Mouse (Mus musculus): Measurements from ENCODE around the gene Taf1d. TPM values are rescaled to one million over a fixed set of nuclear protein-coding genes. Genes with fewer than 3 reads are reported as not detected.
A peak's percentile ranks its signal among the peaks of the same experiment; 100 is the strongest.
"Not testable (repeated sequence)": the region's sequence is repeated elsewhere in the genome, so short reads cannot be mapped to it uniquely, and the experiment has no call there.

The Taf1d gene
- polyA plus RNA-seq, 1 experiment from 2014 or later = 64.0 TPM

DNA sequence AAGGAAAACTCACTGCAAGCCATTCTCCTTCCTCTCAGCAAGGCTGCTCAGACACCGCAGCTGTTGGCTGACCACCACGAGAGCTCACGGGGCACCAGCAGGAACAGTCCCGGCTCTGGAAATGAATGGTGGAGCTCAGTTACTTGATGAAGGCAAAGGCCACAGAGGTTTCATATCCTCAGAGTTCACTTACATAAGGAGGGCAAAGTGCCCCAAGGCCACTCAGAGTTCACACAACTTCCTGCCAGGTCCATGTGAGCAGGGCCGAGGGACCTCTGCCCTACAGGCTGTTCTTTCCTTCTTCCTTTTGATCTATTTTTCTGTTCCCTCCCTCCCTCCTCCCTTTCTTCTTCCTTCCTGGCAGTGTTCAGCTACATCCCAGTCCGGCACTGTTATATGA, 4.6 kb upstream of the Taf1d start:
- Histone ChIP-seq H3K4me1 (replicated peaks; ENCODE audit: control insufficient read depth, insufficient read depth, low read length) (no peaks in the 10 kb centered on the region), H3K9me3 (ENCODE audit: control insufficient read depth, low read length) (no peaks in the 10 kb centered on the region), H3K27me3 (ENCODE audit: control insufficient read depth, insufficient read depth, low read length) (no peaks in the 10 kb centered on the region), H3K9ac (ENCODE audit: low read depth, low read length) (no peak overlapping the region), H3K27ac (ENCODE audit: low read depth, low read length) (no peak overlapping the region), H3K36me3 (ENCODE audit: control insufficient read depth, insufficient read depth, low read length) (no peaks in the 10 kb centered on the region), H3K4me2 (replicated peaks; ENCODE audit: low read depth, low read length) (no peak overlapping the region), H3K4me3 (ENCODE audit: low read depth, low read length) (no peak overlapping the region)
- WGBS = 66% methylated on average over 6 of the region's 6 CpGs
- DNase-seq (ENCODE audit: low spot score) (no peak), ATAC-seq (ENCODE audit: low FRiP score) (no peak)

DNA sequence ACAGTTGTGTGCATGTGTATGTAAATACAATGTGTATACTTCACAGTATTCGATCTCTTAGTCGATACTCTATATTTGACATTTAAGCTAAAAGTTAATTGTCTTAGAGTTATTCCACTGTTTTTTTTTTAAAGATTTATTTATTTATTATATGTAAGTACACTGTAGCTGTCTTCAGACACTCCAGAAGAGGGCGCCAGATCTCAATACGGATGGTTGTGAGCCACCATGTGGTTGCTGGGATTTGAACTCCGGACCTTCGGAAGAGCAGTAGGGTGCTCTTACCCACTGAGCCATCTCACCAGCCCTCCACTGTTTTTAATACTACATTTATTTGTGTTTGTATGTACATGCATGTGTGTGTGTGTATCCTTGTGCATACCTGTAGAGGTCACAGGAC, 4.0 kb upstream of the Taf1d start:
- H3K4me3 ChIP-seq (ENCODE audit: low read depth, low read length); H3K27me3 ChIP-seq (ENCODE audit: control insufficient read depth, insufficient read depth, low read length); H3K9ac ChIP-seq (ENCODE audit: low read depth, low read length); H3K9me3 ChIP-seq (ENCODE audit: control insufficient read depth, low read length); DNase-seq (ENCODE audit: low spot score); H3K4me1 ChIP-seq (replicated peaks; ENCODE audit: control insufficient read depth, insufficient read depth, low read length); H3K36me3 ChIP-seq (ENCODE audit: control insufficient read depth, insufficient read depth, low read length); H3K4me2 ChIP-seq (replicated peaks; ENCODE audit: low read depth, low read length); H3K27ac ChIP-seq (ENCODE audit: low read depth, low read length); ATAC-seq (ENCODE audit: low FRiP score): not testable (repeated sequence)
- WGBS = 74% methylated on average over 6 of the region's 6 CpGs

DNA sequence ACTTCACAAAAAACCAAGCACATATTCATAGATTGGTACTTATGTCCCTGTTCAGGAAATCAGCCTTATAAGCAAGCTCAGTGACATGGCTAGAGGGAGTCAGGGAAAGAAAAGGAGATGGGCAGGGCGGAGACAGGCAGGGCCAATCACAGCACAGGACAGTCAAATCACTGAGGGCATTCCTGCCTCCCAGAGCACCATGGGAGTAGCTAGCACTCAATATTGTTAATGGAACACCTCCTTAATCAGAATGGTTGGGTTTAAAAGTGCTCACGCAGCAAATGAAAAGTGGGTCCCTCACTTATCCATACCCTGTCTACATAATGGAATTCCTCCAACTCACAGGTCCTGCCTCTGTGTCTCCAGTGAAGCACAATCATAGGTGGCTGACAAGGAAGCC, 3.1 kb upstream of the Taf1d start:
- 79% methylated on average over 2 of the region's 2 CpGs for WGBS
- no peak for ATAC-seq (ENCODE audit: low FRiP score)
- Histone ChIP-seq H3K36me3 (ENCODE audit: control insufficient read depth, insufficient read depth, low read length) (no peaks in the 10 kb centered on the region), H3K4me1 (replicated peaks; ENCODE audit: control insufficient read depth, insufficient read depth, low read length) (no peaks in the 10 kb centered on the region), H3K4me3 (ENCODE audit: low read depth, low read length) (no peak overlapping the region), H3K27ac (ENCODE audit: low read depth, low read length) (no peak overlapping the region), H3K27me3 (ENCODE audit: control insufficient read depth, insufficient read depth, low read length) (no peaks in the 10 kb centered on the region), H3K4me2 (replicated peaks; ENCODE audit: low read depth, low read length) (no peak overlapping the region), H3K9ac (ENCODE audit: low read depth, low read length) (no peak overlapping the region), H3K9me3 (ENCODE audit: control insufficient read depth, low read length) (no peaks in the 10 kb centered on the region)
- no peak for DNase-seq (ENCODE audit: low spot score)

DNA sequence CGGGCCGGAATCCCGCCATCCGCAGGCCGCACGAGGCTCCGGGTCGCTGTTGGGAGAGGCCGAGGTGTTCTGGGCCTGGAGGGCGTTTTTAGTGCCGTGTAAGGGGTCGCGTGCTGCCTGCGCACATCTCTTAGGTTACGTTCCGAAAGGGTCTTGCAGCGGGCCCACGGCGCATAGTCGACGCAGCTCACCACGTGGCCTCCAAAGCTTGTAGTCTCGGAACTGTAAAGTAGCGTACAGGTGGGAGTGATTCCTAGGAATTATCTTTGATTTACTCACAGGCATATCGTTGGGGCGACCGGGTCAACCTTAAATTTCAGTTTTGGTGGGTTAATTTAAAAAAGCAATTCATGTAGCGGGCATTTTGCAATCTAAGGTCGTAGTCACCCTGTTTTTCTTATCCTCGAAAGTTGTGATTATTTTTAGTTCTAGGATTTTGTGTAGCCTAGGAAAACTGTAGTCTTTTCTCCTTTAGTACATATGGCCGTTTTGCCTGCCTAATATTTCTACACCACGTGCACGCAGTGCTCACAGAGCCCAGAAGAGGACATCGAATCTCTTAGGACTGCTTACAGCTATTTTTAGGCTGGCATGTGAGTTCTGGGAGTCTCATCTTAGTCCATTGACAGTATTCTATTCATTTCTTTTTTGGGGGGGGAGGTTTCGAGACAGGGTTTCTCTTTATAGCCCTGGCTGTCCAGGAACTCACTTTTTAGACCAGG, 545 bp downstream of the Taf1d start, which contains the start of gene 4931406C07Rik:
4931406C07Rik (minus strand) TSS at position 51 of the 722 bp plus-strand sequence.
- H3K36me3 ChIP-seq (ENCODE audit: control insufficient read depth, insufficient read depth, low read length) = peaks cover 6% of the 10 kb centered on the region; the same call in 1 of the 2 replicates
- H3K27ac ChIP-seq (ENCODE audit: low read depth, low read length) = peak within 1 kb of the TSS; percentile 87
- no peaks in the 10 kb centered on the region; the same call in 1 of the 2 replicates for H3K4me1 ChIP-seq (replicated peaks; ENCODE audit: control insufficient read depth, insufficient read depth, low read length)
- peak within 1 kb of the TSS; percentile 87 for H3K4me3 ChIP-seq (ENCODE audit: low read depth, low read length)
- DNase-seq (ENCODE audit: low spot score) (no peak), ATAC-seq (ENCODE audit: low FRiP score) (peak; percentile 89)
- WGBS = under 1% methylated on average over 35 of the region's 35 CpGs
- no peaks in the 10 kb centered on the region for H3K27me3 ChIP-seq (ENCODE audit: control insufficient read depth, insufficient read depth, low read length)
- H3K4me2 ChIP-seq (replicated peaks; ENCODE audit: low read depth, low read length) = peak within 1 kb of the TSS; percentile 77
- H3K9me3 ChIP-seq (ENCODE audit: control insufficient read depth, low read length) = no peaks in the 10 kb centered on the region
- H3K9ac ChIP-seq (ENCODE audit: low read depth, low read length) = peak within 1 kb of the TSS; percentile 94

DNA sequence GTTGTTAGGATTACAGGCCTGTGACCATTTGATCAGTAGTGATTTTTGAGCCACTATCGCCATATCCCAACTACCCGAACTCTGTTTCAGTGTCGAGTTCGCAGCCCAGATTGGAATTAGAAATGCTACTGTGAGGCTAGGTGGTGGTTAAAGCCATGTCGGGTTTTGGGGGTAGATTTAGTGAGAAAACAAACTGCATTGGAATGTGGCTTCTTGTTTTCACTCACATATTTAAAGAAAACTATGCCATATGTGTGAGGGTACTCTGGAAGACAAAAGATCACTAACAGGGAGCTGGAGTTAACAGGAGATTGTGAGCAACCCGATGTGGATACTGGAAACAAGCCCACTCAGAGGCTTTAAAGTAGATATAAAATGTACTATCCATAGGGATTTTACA, 1.2 kb downstream of the Taf1d start:
- H3K4me1 ChIP-seq (replicated peaks; ENCODE audit: control insufficient read depth, insufficient read depth, low read length) = no peaks in the 10 kb centered on the region; the same call in 1 of the 2 replicates
- no peaks in the 10 kb centered on the region for H3K27me3 ChIP-seq (ENCODE audit: control insufficient read depth, insufficient read depth, low read length)
- ATAC-seq (ENCODE audit: low FRiP score) = no peak
- peaks cover 10% of the 10 kb centered on the region; the same call in 1 of the 2 replicates for H3K36me3 ChIP-seq (ENCODE audit: control insufficient read depth, insufficient read depth, low read length)
- no peak for DNase-seq (ENCODE audit: low spot score)
- H3K9me3 ChIP-seq (ENCODE audit: control insufficient read depth, low read length) = no peaks in the 10 kb centered on the region
- peak overlapping the region; percentile 94 for H3K9ac ChIP-seq (ENCODE audit: low read depth, low read length)
- H3K4me2 ChIP-seq (replicated peaks; ENCODE audit: low read depth, low read length) = peak overlapping the region; percentile 77
- WGBS = 6% methylated on average over 6 of the region's 6 CpGs
- H3K27ac ChIP-seq (ENCODE audit: low read depth, low read length) = no peak overlapping the region
- peak overlapping the region; percentile 87 for H3K4me3 ChIP-seq (ENCODE audit: low read depth, low read length)

DNA sequence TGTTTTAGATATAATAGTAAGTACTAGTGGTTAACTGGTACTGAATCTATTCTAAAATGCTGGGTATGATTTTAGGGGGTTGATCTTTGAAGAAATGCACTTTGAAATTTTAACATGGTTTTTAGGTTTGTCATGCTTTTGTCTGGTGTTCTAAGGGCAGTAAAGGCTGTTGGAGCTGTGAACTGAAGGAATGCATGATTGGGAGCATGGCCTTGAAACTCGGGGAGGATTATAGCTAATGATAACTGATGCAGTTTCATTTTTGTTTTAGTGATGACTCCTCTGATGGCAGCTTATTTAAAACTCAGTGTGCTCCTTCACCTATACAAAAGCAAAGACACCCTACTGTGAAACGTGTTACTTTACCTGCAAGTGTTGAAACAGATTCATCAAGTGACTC, 2.2 kb downstream of the Taf1d start:
- Histone ChIP-seq H3K36me3 (ENCODE audit: control insufficient read depth, insufficient read depth, low read length) (peaks cover 13% of the 10 kb centered on the region), H3K4me2 (replicated peaks; ENCODE audit: low read depth, low read length) (no peak overlapping the region), H3K9ac (ENCODE audit: low read depth, low read length) (no peak overlapping the region), H3K4me3 (ENCODE audit: low read depth, low read length) (no peak overlapping the region), H3K27me3 (ENCODE audit: control insufficient read depth, insufficient read depth, low read length) (no peaks in the 10 kb centered on the region), H3K9me3 (ENCODE audit: control insufficient read depth, low read length) (no peaks in the 10 kb centered on the region), H3K27ac (ENCODE audit: low read depth, low read length) (no peak overlapping the region), H3K4me1 (replicated peaks; ENCODE audit: control insufficient read depth, insufficient read depth, low read length) (no peaks in the 10 kb centered on the region; the same call in 1 of the 2 replicates)
- DNase-seq (ENCODE audit: low spot score) (no peak), ATAC-seq (ENCODE audit: low FRiP score) (no peak)
- WGBS = 64% methylated on average over 2 of the region's 2 CpGs

DNA sequence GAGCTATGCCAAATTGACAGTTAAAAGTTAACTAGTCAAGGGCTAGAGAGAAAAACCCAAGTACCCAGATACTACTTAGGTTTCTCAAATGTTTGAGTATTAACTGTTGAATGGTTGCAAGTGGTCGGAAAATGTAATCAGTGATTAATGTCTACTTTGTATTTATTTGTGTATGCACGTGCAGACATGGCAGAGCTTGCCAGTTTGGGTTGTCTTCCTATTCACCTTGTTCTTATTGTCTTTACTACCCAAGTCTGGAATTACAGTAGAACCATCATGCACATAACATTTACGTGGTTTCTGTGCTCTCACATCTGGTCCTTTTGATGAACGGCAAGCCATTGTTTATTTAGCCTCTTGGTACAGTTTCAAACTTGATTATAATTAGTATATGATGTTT, 3.4 kb downstream of the Taf1d start:
- ATAC-seq (ENCODE audit: low FRiP score) = no peak
- Histone ChIP-seq H3K4me3 (ENCODE audit: low read depth, low read length) (no peak overlapping the region), H3K36me3 (ENCODE audit: control insufficient read depth, insufficient read depth, low read length) (peaks cover 25% of the 10 kb centered on the region), H3K27ac (ENCODE audit: low read depth, low read length) (no peak overlapping the region), H3K9ac (ENCODE audit: low read depth, low read length) (no peak overlapping the region), H3K4me1 (replicated peaks; ENCODE audit: control insufficient read depth, insufficient read depth, low read length) (no peaks in the 10 kb centered on the region; the same call in 1 of the 2 replicates), H3K9me3 (ENCODE audit: control insufficient read depth, low read length) (no peaks in the 10 kb centered on the region), H3K27me3 (ENCODE audit: control insufficient read depth, insufficient read depth, low read length) (no peaks in the 10 kb centered on the region), H3K4me2 (replicated peaks; ENCODE audit: low read depth, low read length) (no peak overlapping the region)
- 86% methylated on average over 4 of the region's 4 CpGs for WGBS
- no peak for DNase-seq (ENCODE audit: low spot score)

DNA sequence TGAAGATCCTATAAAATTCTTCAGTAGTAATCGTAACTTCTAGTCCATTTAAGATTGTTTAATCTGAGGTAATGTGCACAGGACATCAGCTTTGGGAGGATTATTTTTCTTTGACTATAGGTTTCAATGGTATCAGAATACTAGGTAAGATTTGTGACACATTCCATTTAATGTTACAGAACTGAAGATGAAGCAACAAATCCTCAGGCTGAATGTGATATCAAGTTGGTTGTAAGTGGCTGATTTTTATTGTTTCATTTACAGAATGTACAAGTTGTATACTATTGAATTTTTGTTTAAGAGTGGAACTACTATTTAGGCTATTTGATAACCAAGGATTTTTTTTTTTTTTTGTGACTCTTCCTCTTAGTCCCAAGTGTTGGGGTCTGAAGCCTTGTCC, 4.2 kb downstream of the Taf1d start:
- no peak for DNase-seq (ENCODE audit: low spot score)
- H3K36me3 ChIP-seq (ENCODE audit: control insufficient read depth, insufficient read depth, low read length) = peaks cover 32% of the 10 kb centered on the region
- whole genome bisulfite sequencing = 95% methylated on average over 1 of the region's 1 CpGs

More for the DNA sequence above, 4.2 kb downstream of the Taf1d start:
- Histone ChIP-seq H3K4me3 (ENCODE audit: low read depth, low read length) (no peak overlapping the region), H3K9me3 (ENCODE audit: control insufficient read depth, low read length) (no peaks in the 10 kb centered on the region), H3K4me1 (replicated peaks; ENCODE audit: control insufficient read depth, insufficient read depth, low read length) (no peaks in the 10 kb centered on the region; the same call in 1 of the 2 replicates), H3K27me3 (ENCODE audit: control insufficient read depth, insufficient read depth, low read length) (no peaks in the 10 kb centered on the region), H3K27ac (ENCODE audit: low read depth, low read length) (no peak overlapping the region), H3K9ac (ENCODE audit: low read depth, low read length) (no peak overlapping the region), H3K4me2 (replicated peaks; ENCODE audit: low read depth, low read length) (no peak overlapping the region)
- no peak for ATAC-seq (ENCODE audit: low FRiP score)
